Mouse (Mus musculus) CD4-positive, CD25-positive, alpha-beta regulatory T cell (primary cell): Measurements from ENCODE around the gene Ccdc190. TPM values are rescaled to one million over a fixed set of nuclear protein-coding genes. Genes with fewer than 3 reads are reported as not detected.

Source experiments
- polyA plus RNA-seq: library from polyadenylated mRNA; unstranded; fragments of 100-300 nt; shearing (Covaris generic); gene quantifications from one replicate; pipeline ENCODE4 v1.2.1, GENCODE M21; 2017

The Ccdc190 gene
- polyA plus RNA-seq: not detected

DNA sequence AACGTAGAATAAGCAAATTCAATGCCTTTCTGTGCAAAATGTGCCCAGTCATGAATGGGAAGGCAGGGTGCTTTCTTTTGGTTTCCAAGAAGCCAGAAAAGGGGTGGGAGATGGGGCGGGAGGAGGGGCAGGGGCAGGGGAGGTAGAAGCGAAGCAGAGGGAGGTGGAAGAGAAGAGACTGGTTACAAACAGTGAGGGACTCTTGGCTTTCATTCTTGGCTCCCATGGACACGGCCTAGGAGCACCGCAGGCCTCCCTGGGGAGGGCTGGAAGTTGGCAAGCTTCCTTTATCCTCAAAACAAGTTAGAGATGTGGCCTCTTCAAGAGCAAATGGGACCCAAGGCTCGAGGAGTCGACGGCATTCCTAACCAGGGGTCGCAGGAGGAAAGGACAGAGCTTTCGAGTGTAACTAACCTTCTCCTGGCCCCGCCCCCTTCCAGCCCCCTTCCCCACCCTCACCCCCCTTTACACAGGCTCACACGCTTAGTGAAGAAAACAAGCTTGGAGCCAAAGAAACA lies at the start of gene Ccdc190:
Ccdc190 (plus strand) TSS at position 195 of the 518 bp plus-strand sequence.

DNA sequence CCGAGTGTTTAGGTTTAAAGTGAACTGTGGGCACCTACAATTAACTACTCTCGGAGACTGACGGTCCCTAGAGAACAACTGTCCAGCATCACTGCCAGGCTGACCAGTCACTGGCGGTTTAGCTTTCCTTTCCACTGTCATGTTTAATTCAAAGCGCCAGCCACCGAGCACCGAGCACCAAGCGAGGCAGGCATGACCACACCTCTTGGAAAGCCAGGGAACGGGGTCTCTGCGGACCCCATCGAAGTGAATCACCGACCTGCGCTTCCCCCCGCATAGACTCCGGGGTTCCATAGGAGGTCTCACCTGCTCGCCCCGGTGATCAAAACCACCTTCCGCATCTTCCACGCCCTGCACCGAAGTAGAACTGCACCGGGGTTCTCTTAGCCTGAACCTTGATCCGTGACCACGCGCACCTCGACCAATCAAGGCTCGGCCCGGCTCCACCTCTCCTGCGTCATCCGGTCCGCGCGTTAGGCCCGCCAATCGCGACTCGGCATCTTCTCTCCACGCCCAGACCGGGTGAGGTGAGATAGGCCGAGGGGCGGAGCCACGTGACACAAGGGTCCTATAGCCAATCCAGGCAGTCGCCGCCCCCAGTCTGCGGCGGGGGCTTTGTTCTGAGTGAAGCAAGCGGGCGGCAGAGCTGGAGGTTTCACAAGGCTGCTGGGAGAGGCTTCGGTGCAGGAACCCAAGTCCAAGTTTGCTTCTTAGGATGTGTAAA lies 40.5 kb downstream of the Ccdc190 start, which contains the start of gene Hsd17b7:
Hsd17b7 (minus strand) TSS at position 450 of the 724 bp plus-strand sequence.

Other genes starting within 250 kb of the Ccdc190 start
- gene Rgs4, start 181.0 kb upstream of the Ccdc190 start, polyA plus RNA-seq: not detected
- gene Hsd17b7, start 40.6 kb downstream of the Ccdc190 start, polyA plus RNA-seq: 6.5 TPM
- gene Ddr2, start 182.1 kb downstream of the Ccdc190 start, polyA plus RNA-seq: not detected
- gene Uap1, start 246.3 kb downstream of the Ccdc190 start, polyA plus RNA-seq: 34.9 TPM